Comparison of ENCODE assay signal across 14 mouse cellular contexts in the genomic region with DNA sequence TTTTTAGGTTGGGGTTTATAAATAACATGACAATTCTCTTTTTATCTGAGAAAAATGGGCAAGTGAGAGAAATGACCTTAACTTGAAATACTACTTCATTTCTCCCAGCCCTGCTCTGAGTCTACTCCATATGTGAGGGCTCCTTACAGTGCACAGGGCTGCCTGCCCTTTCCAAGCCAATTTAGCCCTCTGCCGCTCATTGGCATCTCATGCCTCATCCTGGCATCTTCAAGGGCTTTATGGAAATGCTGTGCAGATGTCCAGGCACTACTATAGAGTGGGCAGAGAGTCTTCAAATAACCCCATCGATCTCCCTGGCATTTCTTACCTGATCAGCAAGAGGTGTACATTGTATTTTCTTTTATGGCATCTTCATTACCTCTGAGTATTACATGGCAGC.
A peak's percentile ranks its signal among the peaks of the same experiment; 100 is the strongest.
DNase-seq lines count a peak whose midpoint lies in the region; ATAC-seq lines count a peak whose summit lies in the region.
"Had no signal": no experiment of that assay in that cellular context is flagged by ENCODE, and none has a peak within 500 bp of the region (broad histone marks: within the 10 kb centered on the region; RNA-seq: fewer than 3 reads in every experiment).

No protein-coding gene starts in this region.

- peak; percentile 31 to 45 for DNase-seq in cerebellum, adult 18-20 months
- no peak for DNase-seq in cerebellum, adult 8-10 months
- peak; percentile 32 for DNase-seq in cerebellum, adult 9-11 months
- DNase-seq in cerebellum, postnatal 4 days (ENCODE audit: low spot score in 2 of 2), result no peak
- DNase-seq in brain, adult 2 months (ENCODE audit: low read depth, low spot score), result peak; percentile 63
- peak; percentile 50 to 64 for DNase-seq in cerebellum, postnatal 10 days
- no peak for DNase-seq in adrenal gland, postnatal 36 days
- DNase-seq: adrenal gland, adult 2 months; adrenal gland, postnatal 10 days; adrenal gland, postnatal 25 days; embryo, embryonic 11 days had no signal

- ATAC-seq in frontal cortex, adult (ENCODE audit: low TSS enrichment), result no peak
- ATAC-seq: forebrain, embryonic 14.5 days; forebrain, embryonic 16.5 days had no signal

Comparison
In these comparisons a context has a peak if more than half of its experiments do, and no peak if none do; other contexts are left out.
1. DNase-seq: peak in cerebellum, adult 18-20 months (2 of 2), cerebellum, adult 9-11 months (single experiment), brain, adult 2 months (single experiment) and cerebellum, postnatal 10 days (2 of 2); none in cerebellum, adult 8-10 months (single experiment), cerebellum, postnatal 4 days (0 of 2) and adrenal gland, postnatal 36 days (0 of 2).